Mouse (Mus musculus): ENCODE data around the gene Plpp1. TPM values are rescaled to one million over a fixed set of nuclear protein-coding genes. Genes with fewer than 3 reads are reported as not detected.

The Plpp1 gene
- polyA plus RNA-seq, 2 experiments: 48.8 to 70.9 TPM

- no peak for ATAC-seq (ENCODE audit: low FRiP score, low read depth)
- DNase-seq (ENCODE audit: low spot score): no peak
- H3K4me3 ChIP-seq (replicated peaks; ENCODE audit: low read length): no peak overlapping the region
- H3K27me3 ChIP-seq (ENCODE audit: control insufficient read depth, insufficient read depth, low read length): no peaks in the 10 kb centered on the region
- TF ChIP-seq POLR2A (IDR thresholded peaks at IDR 0.05; ENCODE audit: borderline replicate concordance, extremely low read depth, insufficient read depth, insufficient read length): no peak
- WGBS: 92% methylated on average over 3 of the region's 3 CpGs
- H3K4me1 ChIP-seq (ENCODE audit: control insufficient read depth, insufficient read depth, low read length): no peaks in the 10 kb centered on the region
- no peaks in the 10 kb centered on the region for H3K9me3 ChIP-seq (ENCODE audit: control insufficient read depth, low read length)
- H3K36me3 ChIP-seq (ENCODE audit: control insufficient read depth, insufficient read depth, low read length): no peaks in the 10 kb centered on the region
- no peak overlapping the region for H3K4me2 ChIP-seq (replicated peaks; ENCODE audit: low read depth, low read length, severe bottlenecking)
- H3K9ac ChIP-seq (ENCODE audit: low read depth, low read length, severe bottlenecking): no peak overlapping the region
- no peak overlapping the region for H3K27ac ChIP-seq (replicated peaks; ENCODE audit: low read depth, low read length)
Measured at GRCm38 (mm10) chr13:112786142-112786541, 14.4 kb upstream of the Plpp1 start.

- no peak for ATAC-seq (ENCODE audit: low FRiP score, low read depth)
- no peaks in the 10 kb centered on the region for H3K4me1 ChIP-seq (ENCODE audit: control insufficient read depth, insufficient read depth, low read length)
- H3K9me3 ChIP-seq (ENCODE audit: control insufficient read depth, low read length): no peaks in the 10 kb centered on the region
- no peak for DNase-seq (ENCODE audit: low spot score)
- no peak overlapping the region for H3K4me3 ChIP-seq (replicated peaks; ENCODE audit: low read length)
- H3K9ac ChIP-seq (ENCODE audit: low read depth, low read length, severe bottlenecking): no peak overlapping the region
- H3K4me2 ChIP-seq (replicated peaks; ENCODE audit: low read depth, low read length, severe bottlenecking): no peak overlapping the region
- 81% methylated on average over 10 of the region's 10 CpGs for WGBS
- no peak overlapping the region for H3K27ac ChIP-seq (replicated peaks; ENCODE audit: low read depth, low read length)
- no peak for TF ChIP-seq POLR2A (IDR thresholded peaks at IDR 0.05; ENCODE audit: borderline replicate concordance, extremely low read depth, insufficient read depth, insufficient read length)
- no peaks in the 10 kb centered on the region for H3K27me3 ChIP-seq (ENCODE audit: control insufficient read depth, insufficient read depth, low read length)
- H3K36me3 ChIP-seq (ENCODE audit: control insufficient read depth, insufficient read depth, low read length): no peaks in the 10 kb centered on the region
Measured at GRCm38 (mm10) chr13:112786942-112787533, 13.6 kb upstream of the Plpp1 start.

- no peaks in the 10 kb centered on the region for H3K9me3 ChIP-seq (ENCODE audit: control insufficient read depth, low read length)
- no peak overlapping the region for H3K4me3 ChIP-seq (replicated peaks; ENCODE audit: low read length)
- TF ChIP-seq POLR2A (IDR thresholded peaks at IDR 0.05; ENCODE audit: borderline replicate concordance, extremely low read depth, insufficient read depth, insufficient read length): no peak
- no peaks in the 10 kb centered on the region for H3K27me3 ChIP-seq (ENCODE audit: control insufficient read depth, insufficient read depth, low read length)
- ATAC-seq (ENCODE audit: low FRiP score, low read depth): no peak
- WGBS: 74% methylated on average over 5 of the region's 5 CpGs
- no peaks in the 10 kb centered on the region for H3K4me1 ChIP-seq (ENCODE audit: control insufficient read depth, insufficient read depth, low read length)
- H3K9ac ChIP-seq (ENCODE audit: low read depth, low read length, severe bottlenecking): no peak overlapping the region
- no peak overlapping the region for H3K4me2 ChIP-seq (replicated peaks; ENCODE audit: low read depth, low read length, severe bottlenecking)
- no peaks in the 10 kb centered on the region for H3K36me3 ChIP-seq (ENCODE audit: control insufficient read depth, insufficient read depth, low read length)
- no peak for DNase-seq (ENCODE audit: low spot score)
- H3K27ac ChIP-seq (replicated peaks; ENCODE audit: low read depth, low read length): no peak overlapping the region
Measured at GRCm38 (mm10) chr13:112790774-112791173, 9.8 kb upstream of the Plpp1 start.

- Histone ChIP-seq H3K4me3 (replicated peaks; ENCODE audit: low read length) (no peak overlapping the region), H3K27me3 (ENCODE audit: control insufficient read depth, insufficient read depth, low read length) (no peaks in the 10 kb centered on the region), H3K4me1 (ENCODE audit: control insufficient read depth, insufficient read depth, low read length) (no peaks in the 10 kb centered on the region), H3K9me3 (ENCODE audit: control insufficient read depth, low read length) (no peaks in the 10 kb centered on the region), H3K4me2 (replicated peaks; ENCODE audit: low read depth, low read length, severe bottlenecking) (no peak overlapping the region), H3K27ac (replicated peaks; ENCODE audit: low read depth, low read length) (no peak overlapping the region), H3K9ac (ENCODE audit: low read depth, low read length, severe bottlenecking) (no peak overlapping the region), H3K36me3 (ENCODE audit: control insufficient read depth, insufficient read depth, low read length) (no peaks in the 10 kb centered on the region)
- ATAC-seq (ENCODE audit: low FRiP score, low read depth) (no peak), DNase-seq (ENCODE audit: low spot score) (no peak)
- 74% methylated on average over 5 of the region's 5 CpGs for WGBS
- no peak for TF ChIP-seq POLR2A (IDR thresholded peaks at IDR 0.05; ENCODE audit: borderline replicate concordance, extremely low read depth, insufficient read depth, insufficient read length)
Measured at GRCm38 (mm10) chr13:112791906-112792305, 8.7 kb upstream of the Plpp1 start.

GRCm38 (mm10) chr13:112798243-112798952 is 2.2 kb upstream of the Plpp1 start:
- ATAC-seq (ENCODE audit: low FRiP score, low read depth): no peak
- H3K4me2 ChIP-seq (replicated peaks; ENCODE audit: low read depth, low read length, severe bottlenecking): no peak overlapping the region
- H3K27ac ChIP-seq (replicated peaks; ENCODE audit: low read depth, low read length): no peak overlapping the region
- no peaks in the 10 kb centered on the region for H3K36me3 ChIP-seq (ENCODE audit: control insufficient read depth, insufficient read depth, low read length)
- WGBS: 92% methylated on average over 9 of the region's 9 CpGs
- H3K27me3 ChIP-seq (ENCODE audit: control insufficient read depth, insufficient read depth, low read length): no peaks in the 10 kb centered on the region
- no peaks in the 10 kb centered on the region for H3K9me3 ChIP-seq (ENCODE audit: control insufficient read depth, low read length)
- DNase-seq (ENCODE audit: low spot score): no peak
- H3K4me1 ChIP-seq (ENCODE audit: control insufficient read depth, insufficient read depth, low read length): 0 out of 2 replicates have a peak, but pooled peaks cover 3% of the 10 kb centered on the region
- H3K9ac ChIP-seq (ENCODE audit: low read depth, low read length, severe bottlenecking): no peak overlapping the region
- no peak for TF ChIP-seq POLR2A (IDR thresholded peaks at IDR 0.05; ENCODE audit: borderline replicate concordance, extremely low read depth, insufficient read depth, insufficient read length)
- no peak overlapping the region for H3K4me3 ChIP-seq (replicated peaks; ENCODE audit: low read length)

Measured in limb, embryonic 14.5 days (tissue).